Mouse (Mus musculus) mature B cell (primary cell): ENCODE data around the gene Hes7.

Experiments
- in situ Hi-C: fragments of 300-500 bp; cut with MboI; formaldehyde crosslinking; loops from 2 replicates; pipeline ENCODE4 v1.14.3; 2019

Gene Hes7

DNA sequence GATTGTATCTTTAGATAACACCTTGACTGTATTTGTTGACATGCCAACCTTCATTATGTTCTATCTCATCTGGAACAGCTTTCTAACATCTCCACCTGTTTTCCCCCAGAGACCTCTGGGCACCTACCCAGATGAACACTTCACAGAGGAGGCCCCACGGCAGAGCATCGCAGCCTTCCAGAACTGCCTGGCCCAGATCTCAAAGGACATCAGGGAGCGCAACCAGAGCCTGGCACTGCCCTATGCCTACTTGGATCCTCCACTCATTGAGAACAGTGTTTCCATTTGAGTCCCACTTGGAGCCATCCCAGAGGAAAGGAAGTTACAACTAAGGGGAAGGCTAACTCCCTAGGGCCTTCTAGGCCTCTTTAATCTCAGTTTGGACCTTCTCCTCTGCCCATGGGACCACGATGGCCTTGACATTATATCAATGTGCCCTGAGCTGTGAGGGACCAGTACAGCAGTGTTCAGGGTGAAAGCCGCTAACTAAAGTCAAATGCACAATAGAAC lies 28.3 kb downstream of the Hes7 start:
- in situ Hi-C loops: no loop called here

GRCm38 (mm10) chr11:69149728-69150127 lies 29.5 kb downstream of the Hes7 start:
- in situ Hi-C loops: no loop called here

DNA sequence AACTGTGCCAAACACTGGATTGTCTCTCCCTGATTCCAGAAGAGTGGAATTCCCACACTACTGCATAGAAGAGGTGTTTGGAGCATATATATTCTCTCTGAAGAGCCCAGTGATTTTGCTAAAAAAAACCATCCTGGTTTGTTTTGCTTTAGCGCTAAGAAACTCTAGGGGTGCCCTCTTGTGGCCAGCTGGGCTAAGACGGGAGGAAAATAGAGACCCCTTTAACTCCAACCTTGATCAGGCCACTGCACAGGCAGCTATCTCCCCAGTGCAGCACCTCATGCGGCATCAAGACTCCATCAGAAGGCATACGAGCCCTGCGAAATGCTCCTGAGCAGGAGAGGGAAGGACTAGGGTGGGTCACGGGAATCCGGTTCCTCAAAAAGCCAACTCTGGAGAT lies 30.2 kb downstream of the Hes7 start:
- in situ Hi-C loops: no loop called here

DNA sequence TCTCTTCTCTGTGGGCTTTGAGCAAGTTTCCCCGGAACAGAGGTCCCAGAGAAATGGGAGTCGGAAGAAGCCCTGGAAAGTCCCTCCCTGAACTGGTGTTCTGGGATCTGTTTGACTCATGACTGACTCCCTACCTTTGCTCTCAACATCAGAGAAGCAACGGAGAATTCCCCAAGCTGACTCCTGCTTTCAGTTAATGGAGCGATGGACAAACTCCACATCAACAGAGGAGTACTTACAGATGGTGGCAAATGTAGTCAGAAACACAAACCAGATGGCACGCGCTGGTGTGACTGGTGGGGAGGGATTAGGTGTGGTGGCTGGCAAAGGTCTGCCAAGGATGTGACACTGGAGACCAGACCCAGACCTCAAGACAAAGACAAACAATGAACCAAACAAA lies 30.8 kb downstream of the Hes7 start:
- in situ Hi-C loops: no loop called here

GRCm38 (mm10) chr11:69153831-69154230 lies 33.6 kb downstream of the Hes7 start:
- in situ Hi-C loops: no loop called here

DNA sequence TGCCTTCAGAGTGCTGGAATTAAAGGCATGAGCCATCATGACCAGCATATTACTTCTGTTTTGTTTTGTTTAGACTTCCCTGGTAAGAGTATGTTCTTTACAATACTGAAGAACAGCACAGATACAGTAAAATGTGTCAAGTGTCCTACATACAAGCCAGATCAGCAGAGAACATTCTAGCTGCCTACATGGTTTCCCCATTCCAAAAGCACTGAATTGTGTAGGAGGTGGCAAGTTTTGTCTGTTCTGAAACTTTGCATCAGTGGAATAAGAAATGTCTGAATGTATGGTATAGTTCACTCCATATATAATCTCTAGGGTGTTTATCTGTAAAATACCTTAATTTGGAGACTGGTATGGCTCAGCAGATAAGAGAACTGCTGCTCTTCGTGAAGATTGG lies 35.1 kb downstream of the Hes7 start:
- in situ Hi-C loops: no loop called here

DNA sequence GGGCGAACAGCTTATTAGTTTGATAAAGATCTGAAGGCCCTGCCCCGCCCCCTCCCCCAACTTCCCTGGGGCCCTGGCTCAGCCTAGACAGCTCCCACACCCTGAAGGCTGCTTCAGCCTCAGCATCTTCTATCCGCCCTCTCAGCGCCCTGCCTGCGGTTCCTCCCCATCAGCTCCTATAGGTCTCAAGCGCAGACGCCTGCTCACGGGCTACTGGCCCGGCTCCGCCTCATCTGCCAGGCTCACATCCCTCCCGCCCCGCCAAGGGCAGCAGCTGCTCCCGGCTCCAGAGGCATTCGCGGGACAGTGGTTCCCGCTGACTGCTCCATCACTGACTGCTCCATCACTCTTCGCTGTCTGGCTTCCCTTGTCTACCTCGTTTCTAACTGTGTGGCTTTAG lies 36.6 kb downstream of the Hes7 start, which contains the start of gene Alox12b:
Gene Alox12b (plus strand): TSS at position 190 of the 400 bp plus-strand sequence.
- in situ Hi-C loops: no loop called here

GRCm38 (mm10) chr11:69169313-69169712 lies 49.1 kb downstream of the Hes7 start:
- in situ Hi-C loops: no loop called here

DNA sequence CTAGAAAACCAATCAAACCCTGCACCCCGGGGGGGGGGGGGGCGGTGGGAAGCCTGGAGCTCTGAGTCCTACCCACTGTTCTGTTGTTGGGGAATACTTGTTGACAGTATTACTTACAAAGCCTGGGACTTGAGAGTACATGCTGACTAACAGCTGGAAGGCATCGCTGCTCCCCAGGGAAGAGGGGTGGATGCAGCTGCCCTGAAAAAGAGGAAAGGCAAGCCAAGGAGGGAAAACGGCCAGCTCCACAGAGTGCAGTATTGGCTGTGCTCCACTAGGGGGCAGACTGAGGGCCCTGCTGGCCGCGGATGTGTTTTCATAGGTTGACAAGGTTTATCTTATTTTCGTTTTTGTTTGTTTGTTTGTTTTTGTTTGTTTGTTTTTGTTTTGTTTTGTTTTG lies 51.4 kb downstream of the Hes7 start:
- in situ Hi-C loops: no loop called here

DNA sequence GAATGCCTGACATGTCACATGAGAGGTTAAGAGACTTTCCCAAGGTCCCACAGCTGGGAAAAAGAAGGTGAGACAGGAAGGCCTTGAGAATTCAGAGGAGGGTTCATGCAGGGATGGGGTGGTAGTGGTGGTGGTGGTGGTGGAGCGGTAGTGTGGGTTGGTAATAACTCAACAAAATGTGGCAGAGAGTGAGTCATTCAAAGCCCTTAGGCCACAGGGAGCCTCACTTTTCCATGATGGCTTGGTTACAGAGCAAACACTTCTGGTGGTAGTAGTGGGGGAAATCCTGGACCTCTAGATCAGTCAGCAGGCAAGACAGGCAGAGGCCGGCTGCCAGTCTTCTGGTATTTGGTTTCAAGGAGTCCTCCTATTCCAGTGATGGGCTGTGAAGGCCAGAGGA lies 52.4 kb downstream of the Hes7 start:
- in situ Hi-C loops: no loop called here
